Mouse (Mus musculus) adrenal gland, postnatal 0 days (tissue): Measurements from ENCODE around the gene Rev1. TPM values are rescaled to one million over a fixed set of nuclear protein-coding genes. Genes with fewer than 3 reads are reported as not detected.

Source experiments
- polyA plus RNA-seq: library from polyadenylated mRNA; unstranded; fragments of >200 nt; fragmentation: Nextera tagmentation; extraction: Ambion mirVana; gene quantifications from 2 replicates; pipeline ENCODE4 v1.2.1, GENCODE M21; 2015

Rev1 gene
- polyA plus RNA-seq = 13.2 and 14.9 TPM in 2 replicates

DNA sequence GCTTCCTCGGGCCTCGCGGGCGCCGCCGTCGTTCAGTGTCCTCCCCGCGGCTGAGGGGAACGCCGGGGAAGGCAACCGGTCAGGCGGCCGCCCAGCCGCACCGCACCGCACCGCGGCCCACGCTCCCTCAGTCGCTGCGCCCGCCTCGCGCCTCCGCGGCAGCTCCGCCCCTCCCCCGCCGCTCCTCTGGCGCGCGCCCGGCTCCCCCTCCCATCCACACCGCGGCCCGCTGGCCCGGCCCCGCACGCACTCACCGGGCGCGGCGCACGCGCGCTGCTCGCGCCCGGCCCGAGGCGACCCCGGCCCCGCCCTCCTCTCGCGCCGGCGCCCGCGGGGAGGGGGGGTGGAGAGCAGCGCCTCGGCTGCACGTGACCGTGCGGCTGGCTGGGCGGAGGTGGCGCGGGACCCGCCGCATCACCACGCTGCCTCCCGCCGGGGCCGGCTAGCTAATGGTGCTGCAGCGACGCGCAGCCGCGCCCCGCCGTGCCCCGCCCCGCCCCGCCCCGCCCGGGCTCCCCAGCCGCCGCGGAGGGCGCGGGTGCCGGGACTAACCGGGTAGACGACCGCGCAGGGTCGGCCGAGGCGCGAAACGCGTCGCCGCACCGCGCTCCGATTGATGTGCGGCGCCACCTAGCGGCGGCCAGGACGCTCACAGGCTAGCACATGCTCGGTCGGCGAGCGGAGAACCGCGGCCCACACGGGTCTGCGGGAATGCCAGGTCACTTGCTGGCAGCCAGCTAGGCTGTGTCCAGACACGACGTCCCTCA, at the start of gene Rev1:
TSS of gene Rev1 (minus strand) at position 301 of the 767 bp plus-strand sequence.

Other genes with a start within 250 kb of the Rev1 start
- gene Mitd1, start 239.4 kb downstream of the Rev1 start, polyA plus RNA-seq = 21.7 and 22.3 TPM in 2 replicates
- gene Mrpl30, start 239.3 kb downstream of the Rev1 start, polyA plus RNA-seq = 379 and 460 TPM in 2 replicates
- not detected in 2 replicates for gene Lyg2, start 213.3 kb downstream of the Rev1 start, polyA plus RNA-seq
- 0.96 TPM in 1 of 2 replicates, not detected in the other for gene Lyg1, start 172.0 kb downstream of the Rev1 start, polyA plus RNA-seq
- gene Txndc9, start 131.9 kb downstream of the Rev1 start, polyA plus RNA-seq = 165 and 185 TPM in 2 replicates
- 13.0 and 17.2 TPM in 2 replicates for gene Eif5b, start 131.8 kb downstream of the Rev1 start, polyA plus RNA-seq